Mouse (Mus musculus) monocyte, adult 2 months (primary cell): ENCODE measurements at regions not wholly inside any gene's neighbourhood (a gene's known extent, or its start where the extent isn't known, plus 50 kb on each side); places are given as distances from the start of the nearest gene placed in this dataset.
"Not testable (repeated sequence)": the region's sequence is repeated elsewhere in the genome, so short reads cannot be mapped to it uniquely, and the experiment has no call there.

ENCODE experiments used
- DNase-seq, 2 experiments: peaks; one replicate each; pipeline ENCODE4 v3.0.0; 2022; ENCODE audit warnings: low spot score in 2 of 2, low read depth in 1 of 2

GRCm38 (mm10) chr12:115119134-115119826, 928.2 kb upstream of the Zfp386 start:
- DNase-seq: not testable (repeated sequence)

- no peak for DNase-seq
Observed at GRCm38 (mm10) chr12:115121259-115121658, 926.3 kb upstream of the Zfp386 start.

GRCm38 (mm10) chr12:115121899-115122298, 925.6 kb upstream of the Zfp386 start:
- DNase-seq: no peak

- DNase-seq: not testable (repeated sequence)
Observed at GRCm38 (mm10) chr12:115132930-115133329, 914.6 kb upstream of the Zfp386 start.

GRCm38 (mm10) chr12:115145407-115145806, 902.1 kb upstream of the Zfp386 start:
- DNase-seq: not testable (repeated sequence)

- not testable (repeated sequence) for DNase-seq
Observed at GRCm38 (mm10) chr12:115146471-115146870, 901.1 kb upstream of the Zfp386 start.

- not testable (repeated sequence) for DNase-seq
Observed at GRCm38 (mm10) chr12:115151967-115152366, 895.6 kb upstream of the Zfp386 start.

GRCm38 (mm10) chr12:115158231-115158630, 889.3 kb upstream of the Zfp386 start:
- peak in 1 of 2 experiments; percentile 5 for DNase-seq

GRCm38 (mm10) chr12:115158717-115159232, 888.7 kb upstream of the Zfp386 start:
- DNase-seq: not testable (repeated sequence)

GRCm38 (mm10) chr12:115165499-115165898, 882.0 kb upstream of the Zfp386 start:
- DNase-seq: not testable (repeated sequence)

- DNase-seq: not testable (repeated sequence)
Observed at GRCm38 (mm10) chr12:115166006-115166405, 881.5 kb upstream of the Zfp386 start.

- peak; percentile 4 to 9 for DNase-seq
Observed at GRCm38 (mm10) chr12:115193482-115194103, 853.9 kb upstream of the Zfp386 start.

GRCm38 (mm10) chr12:115197322-115198117, 850.0 kb upstream of the Zfp386 start:
- no peak for DNase-seq

GRCm38 (mm10) chr12:115207833-115208448, 839.6 kb upstream of the Zfp386 start:
- peak in 1 of 2 experiments; percentile 1 for DNase-seq

GRCm38 (mm10) chr12:115222671-115223070, 824.9 kb upstream of the Zfp386 start:
- DNase-seq: no peak

GRCm38 (mm10) chr12:115229965-115230364, 817.6 kb upstream of the Zfp386 start:
- DNase-seq: no peak

GRCm38 (mm10) chr12:115242661-115243060, 804.9 kb upstream of the Zfp386 start:
- DNase-seq: not testable (repeated sequence)

- DNase-seq: not testable (repeated sequence)
Observed at GRCm38 (mm10) chr12:115247298-115247697, 800.2 kb upstream of the Zfp386 start.

GRCm38 (mm10) chr12:115257802-115258201, 789.7 kb upstream of the Zfp386 start:
- DNase-seq: no peak

- no peak for DNase-seq
Observed at GRCm38 (mm10) chr12:115258744-115259143, 788.8 kb upstream of the Zfp386 start.

GRCm38 (mm10) chr12:115262431-115262830, 785.1 kb upstream of the Zfp386 start:
- not testable (repeated sequence) for DNase-seq
